Mouse (Mus musculus) left cerebral cortex, adult 6 months (tissue): Measurements from ENCODE around the gene Sf3a1. TPM values are rescaled to one million over a fixed set of nuclear protein-coding genes. Genes with fewer than 3 reads are reported as not detected.

ENCODE experiments used
- long read RNA-seq, 2 experiments: library from polyadenylated mRNA; unstranded; transcript quantifications; one replicate each; pipeline ENCODE4 v2.0.0; 2019 to 2020
- polyA plus RNA-seq: library from polyadenylated mRNA; unstranded; fragments of <200 nt; fragmentation: Nextera tagmentation; gene quantifications from 2 replicates; pipeline ENCODE4 v1.2.3, GENCODE M21; 2021

Gene Sf3a1
- 21.0 and 36.4 TPM in 2 replicates for polyA plus RNA-seq
- long read RNA-seq, experiment 1, full-length matches to known transcripts: 177 of 212 reads
- long read RNA-seq, experiment 1, partial matches to known transcripts: 25 of 212 reads
- long read RNA-seq, experiment 1, other reads (novel, unspliced or antisense): 10 of 212 reads
- long read RNA-seq, experiment 2, full-length matches to known transcripts: 5 of 21 reads
- long read RNA-seq, experiment 2, partial matches to known transcripts: 12 of 21 reads
- long read RNA-seq, experiment 2, other reads (novel, unspliced or antisense): 4 of 21 reads

GRCm38 (mm10) chr11:4159808-4160708 lies at the start of gene Sf3a1, which contains the start of gene Ccdc157:
Gene Sf3a1, plus strand, starts transcription at chr11:4160350.
Gene Ccdc157, minus strand, starts transcription at chr11:4160293.

DNA sequence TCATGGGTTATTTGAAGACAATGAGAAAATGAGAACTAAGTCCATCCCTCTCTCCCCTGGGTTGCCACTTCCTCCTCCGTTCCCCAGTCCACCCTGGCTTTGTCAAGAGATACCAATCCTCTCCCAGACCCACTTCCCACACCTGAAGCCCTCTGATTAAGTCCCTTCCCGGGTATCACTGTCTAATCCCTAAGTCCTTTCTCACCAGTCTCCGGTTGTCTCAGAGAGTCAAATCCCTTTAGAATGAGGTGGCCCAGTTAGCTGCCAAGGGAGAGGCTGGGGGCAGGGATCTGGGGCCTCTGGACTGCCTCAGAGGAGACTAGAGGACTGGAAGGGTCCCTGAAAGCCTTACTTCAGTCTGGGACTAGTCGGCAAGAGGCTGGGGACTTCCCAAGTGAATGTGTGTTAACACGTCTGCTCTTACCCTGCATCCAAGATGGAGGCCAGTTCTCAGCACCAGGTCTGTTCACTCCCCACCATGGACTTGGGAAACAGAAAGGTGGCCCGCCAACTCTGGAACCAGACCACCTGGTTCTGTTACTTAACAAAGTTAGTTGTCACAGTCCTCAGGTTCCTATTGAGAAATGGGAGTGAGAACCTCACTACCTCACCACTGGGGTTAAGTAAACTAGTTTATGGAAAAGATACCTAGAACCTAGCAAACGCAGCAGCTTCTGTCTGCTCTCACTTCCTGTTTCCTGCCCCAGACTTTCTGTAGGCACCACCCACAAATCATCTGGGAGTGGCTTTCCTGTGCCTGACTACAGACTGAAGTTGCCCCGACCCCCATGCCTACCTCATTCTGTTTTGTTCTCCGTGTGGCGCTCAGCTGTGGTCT lies 37.2 kb upstream of the Sf3a1 start, which contains the start of gene Sec14l2:
TSS of gene Sec14l2 (minus strand) at position 674 of the 838 bp plus-strand sequence.

DNA sequence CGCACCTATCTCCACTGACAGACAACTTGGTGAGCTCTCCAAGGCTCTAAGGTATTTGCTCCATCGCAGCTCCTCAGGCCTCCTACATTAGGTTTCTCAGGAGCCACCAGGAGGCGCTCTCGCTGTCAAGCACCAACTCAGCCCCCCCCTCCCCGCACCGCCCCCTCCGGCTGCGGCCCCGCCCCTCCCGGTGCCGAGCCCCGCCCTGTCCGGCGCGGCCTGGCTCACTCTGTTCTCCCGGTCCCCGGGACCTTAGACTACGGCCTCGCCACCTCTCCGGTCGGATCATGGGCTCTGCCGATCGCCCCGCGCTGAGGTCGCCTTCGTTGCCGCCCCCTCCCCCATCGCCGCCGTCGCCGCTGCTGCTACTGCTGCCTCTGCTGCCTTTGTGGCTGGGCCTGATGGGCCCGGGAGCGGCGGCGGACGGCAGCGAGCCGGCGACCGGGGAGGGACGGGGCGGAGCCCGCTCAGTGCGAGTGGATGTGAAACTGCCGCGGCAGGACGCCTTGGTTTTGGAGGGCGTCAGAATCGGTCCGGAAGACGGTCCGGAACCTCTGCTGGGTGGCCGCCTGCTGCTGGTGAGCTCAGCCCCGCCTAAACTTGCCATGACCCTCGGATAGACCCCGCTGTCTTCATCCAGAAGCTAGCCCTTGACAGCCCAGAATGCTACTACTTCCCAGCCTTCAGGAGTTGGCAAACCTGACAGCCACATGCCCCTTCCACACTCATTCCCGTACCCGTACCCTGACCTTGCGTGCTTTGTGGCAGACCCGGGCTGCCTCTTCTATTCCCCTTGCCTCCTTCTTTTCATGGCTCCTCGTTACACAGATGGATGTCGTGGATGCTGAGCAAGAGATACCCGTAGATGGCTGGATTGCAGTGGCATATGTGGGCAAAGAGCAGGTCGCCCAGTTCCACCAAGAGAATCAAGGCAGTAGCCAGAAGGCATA lies 24.9 kb upstream of the Sf3a1 start, which contains the start of gene Rnf215:
TSS of gene Rnf215 (plus strand) at position 217 of the 950 bp plus-strand sequence.

DNA sequence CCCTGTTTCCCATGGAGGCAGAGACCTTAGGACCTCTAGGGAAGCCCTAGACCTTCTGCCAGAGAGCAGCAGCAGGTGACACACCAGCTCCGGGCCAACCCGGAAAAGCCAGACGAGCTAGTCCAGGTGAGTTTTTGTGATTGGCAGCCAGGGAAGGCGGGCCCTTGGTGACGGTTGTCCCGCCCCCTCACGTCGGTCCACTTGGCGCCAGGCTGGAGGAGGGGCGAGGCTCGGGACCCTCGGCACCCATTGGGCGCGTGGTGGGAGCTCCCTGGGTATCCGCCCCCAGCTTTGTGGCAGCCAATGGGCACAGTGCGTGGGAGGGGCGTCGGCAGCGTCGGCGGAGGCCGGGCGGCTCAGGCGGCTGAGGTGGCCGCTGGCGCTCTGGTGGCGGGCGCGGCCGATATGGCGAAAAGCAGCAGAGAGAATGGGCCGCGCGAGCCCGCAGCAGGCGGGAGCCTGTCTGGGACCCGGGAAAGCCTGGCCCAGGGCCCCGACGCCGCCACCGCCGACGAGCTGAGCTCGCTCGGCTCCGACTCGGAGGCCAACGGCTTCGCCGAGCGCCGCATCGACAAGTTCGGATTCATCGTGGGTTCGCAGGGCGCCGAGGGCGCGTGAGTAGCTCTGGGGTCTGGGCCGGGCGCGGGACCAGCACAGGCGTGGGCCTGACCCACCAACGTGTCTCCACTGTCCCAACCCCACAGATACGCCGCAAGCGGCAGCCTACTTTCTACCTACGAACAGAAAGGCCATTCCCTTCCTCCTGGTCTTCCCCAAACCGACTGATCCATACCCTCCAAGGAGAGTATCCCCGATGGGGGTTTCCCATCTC lies 26.6 kb downstream of the Sf3a1 start, which contains the start of gene Tbc1d10a:
TSS of gene Tbc1d10a (plus strand) at position 304 of the 832 bp plus-strand sequence.

GRCm38 (mm10) chr11:4217914-4218629 lies 57.9 kb downstream of the Sf3a1 start, which contains the start of gene Castor1:
Gene Castor1, plus strand, starts transcription at chr11:4218225.

Other genes with a start within 250 kb of the Sf3a1 start
- gene Slc35e4, start 245.7 kb upstream of the Sf3a1 start, polyA plus RNA-seq: 11.6 and 15.8 TPM in 2 replicates
- gene Tcn2, start 228.2 kb upstream of the Sf3a1 start, polyA plus RNA-seq: 19.9 and 22.1 TPM in 2 replicates
- 28.6 and 30.3 TPM in 2 replicates for gene Pes1, start 196.4 kb upstream of the Sf3a1 start, polyA plus RNA-seq
- not detected in 2 replicates for gene 4930556J24Rik, start 183.6 kb upstream of the Sf3a1 start, polyA plus RNA-seq
- 5.3 and 11.0 TPM in 2 replicates for gene Gal3st1, start 176.7 kb upstream of the Sf3a1 start, polyA plus RNA-seq
- gene Sec14l4, start 128.9 kb upstream of the Sf3a1 start, polyA plus RNA-seq: 0.27 and 0.38 TPM in 2 replicates
- gene Sec14l3, start 95.5 kb upstream of the Sf3a1 start, polyA plus RNA-seq: 0.45 and 1.1 TPM in 2 replicates
- gene Mtfp1, start 64.9 kb upstream of the Sf3a1 start, polyA plus RNA-seq: 119 and 156 TPM in 2 replicates
- 3.3 and 3.9 TPM in 2 replicates for gene Sec14l2, start 36.9 kb upstream of the Sf3a1 start, polyA plus RNA-seq
- 6.3 and 29.1 TPM in 2 replicates for gene Rnf215, start 25.1 kb upstream of the Sf3a1 start, polyA plus RNA-seq
- 4.5 and 5.5 TPM in 2 replicates for gene Ccdc157, start 57 bp upstream of the Sf3a1 start, polyA plus RNA-seq
- 30.2 and 56.9 TPM in 2 replicates for gene Tbc1d10a, start 26.4 kb downstream of the Sf3a1 start, polyA plus RNA-seq
- 5.6 and 6.3 TPM in 2 replicates for gene Castor1, start 57.9 kb downstream of the Sf3a1 start, polyA plus RNA-seq
- 0.09 and 0.27 TPM in 2 replicates for gene Osm, start 76.1 kb downstream of the Sf3a1 start, polyA plus RNA-seq
- 0.58 and 0.78 TPM in 2 replicates for gene Lif, start 97.2 kb downstream of the Sf3a1 start, polyA plus RNA-seq